Mouse (Mus musculus): ENCODE data around the gene Ehf. TPM values are rescaled to one million over a fixed set of nuclear protein-coding genes. Genes with fewer than 3 reads are reported as not detected.

Gene Ehf
- polyA plus RNA-seq (2014; fragmentation: Nextera tagmentation; extraction: Ambion mirVana): not detected in 2 replicates

- ATAC-seq (ENCODE audit: low FRiP score): no peak
- Histone ChIP-seq H3K4me3 (ENCODE audit: low read depth, low read length) (no peak within 1 kb of the TSS), H3K36me3 (ENCODE audit: control insufficient read depth, insufficient read depth, low read length) (no peaks in the 10 kb centered on the region), H3K4me1 (ENCODE audit: control insufficient read depth, insufficient read depth, low read length) (no peaks in the 10 kb centered on the region), H3K27ac (ENCODE audit: low read depth, low read length) (no peak within 1 kb of the TSS), H3K9me3 (ENCODE audit: control insufficient read depth, low read length) (no peaks in the 10 kb centered on the region), H3K4me2 (no peak within 1 kb of the TSS), H3K9ac (ENCODE audit: low read length) (no peak within 1 kb of the TSS), H3K27me3 (ENCODE audit: control insufficient read depth, insufficient read depth, low read length) (no peaks in the 10 kb centered on the region)
- WGBS: 64% methylated on average over 9 of the region's 9 CpGs
- DNase-seq (ENCODE audit: low spot score, missing footprints): no peak
Measured at GRCm38 (mm10) chr2:103303132-103303531, at the start of gene Ehf. Gene Ehf (minus strand): TSS chr2:103303278.

- peak; percentile 95 for DNase-seq (ENCODE audit: low spot score, missing footprints)
- no peaks in the 10 kb centered on the region for H3K36me3 ChIP-seq (ENCODE audit: control insufficient read depth, insufficient read depth, low read length)
- 13% methylated on average over 5 of the region's 5 CpGs for WGBS
- 0 out of 2 replicates have a peak, but pooled peaks cover 8% of the 10 kb centered on the region for H3K4me1 ChIP-seq (ENCODE audit: control insufficient read depth, insufficient read depth, low read length)
- no peak overlapping the region for H3K4me3 ChIP-seq (ENCODE audit: low read depth, low read length)
- H3K27ac ChIP-seq (ENCODE audit: low read depth, low read length): no peak overlapping the region
- peak overlapping the region; percentile 28 for H3K4me2 ChIP-seq
- no peaks in the 10 kb centered on the region for H3K27me3 ChIP-seq (ENCODE audit: control insufficient read depth, insufficient read depth, low read length)
- peak; percentile 73 for ATAC-seq (ENCODE audit: low FRiP score)
- no peaks in the 10 kb centered on the region for H3K9me3 ChIP-seq (ENCODE audit: control insufficient read depth, low read length)
- no peak overlapping the region for H3K9ac ChIP-seq (ENCODE audit: low read length)
Measured at GRCm38 (mm10) chr2:103347417-103347891, 44.4 kb upstream of the Ehf start.

- Histone ChIP-seq H3K9ac (ENCODE audit: low read length) (no peak overlapping the region), H3K4me1 (ENCODE audit: control insufficient read depth, insufficient read depth, low read length) (0 out of 2 replicates have a peak, but pooled peaks cover 8% of the 10 kb centered on the region), H3K36me3 (ENCODE audit: control insufficient read depth, insufficient read depth, low read length) (no peaks in the 10 kb centered on the region), H3K4me2 (no peak overlapping the region), H3K27me3 (ENCODE audit: control insufficient read depth, insufficient read depth, low read length) (no peaks in the 10 kb centered on the region), H3K9me3 (ENCODE audit: control insufficient read depth, low read length) (no peaks in the 10 kb centered on the region), H3K27ac (ENCODE audit: low read depth, low read length) (no peak overlapping the region), H3K4me3 (ENCODE audit: low read depth, low read length) (no peak overlapping the region)
- ATAC-seq (ENCODE audit: low FRiP score) (no peak), DNase-seq (ENCODE audit: low spot score, missing footprints) (no peak)
- WGBS: 76% methylated on average over 3 of the region's 3 CpGs
Measured at GRCm38 (mm10) chr2:103346751-103347289, 43.7 kb upstream of the Ehf start.

- WGBS: 90% methylated on average over 7 of the region's 7 CpGs
- DNase-seq (ENCODE audit: low spot score, missing footprints): no peak
- H3K36me3 ChIP-seq (ENCODE audit: control insufficient read depth, insufficient read depth, low read length): no peaks in the 10 kb centered on the region
Measured at GRCm38 (mm10) chr2:103343611-103344010, 40.5 kb upstream of the Ehf start.

GRCm38 (mm10) chr2:103342123-103342522 is 39.0 kb upstream of the Ehf start:
- ATAC-seq (ENCODE audit: low FRiP score) (no peak), DNase-seq (ENCODE audit: low spot score, missing footprints) (no peak)
- Histone ChIP-seq H3K4me3 (ENCODE audit: low read depth, low read length) (no peak overlapping the region), H3K4me1 (ENCODE audit: control insufficient read depth, insufficient read depth, low read length) (no peaks in the 10 kb centered on the region), H3K9ac (ENCODE audit: low read length) (no peak overlapping the region), H3K9me3 (ENCODE audit: control insufficient read depth, low read length) (no peaks in the 10 kb centered on the region), H3K36me3 (ENCODE audit: control insufficient read depth, insufficient read depth, low read length) (no peaks in the 10 kb centered on the region), H3K27me3 (ENCODE audit: control insufficient read depth, insufficient read depth, low read length) (no peaks in the 10 kb centered on the region), H3K27ac (ENCODE audit: low read depth, low read length) (no peak overlapping the region), H3K4me2 (no peak overlapping the region)
- WGBS: 85% methylated on average over 1 of the region's 1 CpGs

More at GRCm38 (mm10) chr2:103343611-103344010, 40.5 kb upstream of the Ehf start:
- H3K9me3 ChIP-seq (ENCODE audit: control insufficient read depth, low read length): no peaks in the 10 kb centered on the region
- no peak overlapping the region for H3K4me3 ChIP-seq (ENCODE audit: low read depth, low read length)
- ATAC-seq (ENCODE audit: low FRiP score): no peak
- H3K27ac ChIP-seq (ENCODE audit: low read depth, low read length): no peak overlapping the region
- H3K27me3 ChIP-seq (ENCODE audit: control insufficient read depth, insufficient read depth, low read length): no peaks in the 10 kb centered on the region
- H3K4me2 ChIP-seq: no peak overlapping the region
- no peak overlapping the region for H3K9ac ChIP-seq (ENCODE audit: low read length)
- 0 out of 2 replicates have a peak, but pooled peaks cover 7% of the 10 kb centered on the region for H3K4me1 ChIP-seq (ENCODE audit: control insufficient read depth, insufficient read depth, low read length)

- H3K27me3 ChIP-seq (ENCODE audit: control insufficient read depth, insufficient read depth, low read length): no peaks in the 10 kb centered on the region
- ATAC-seq (ENCODE audit: low FRiP score): no peak
- no peaks in the 10 kb centered on the region for H3K4me1 ChIP-seq (ENCODE audit: control insufficient read depth, insufficient read depth, low read length)
Measured at GRCm38 (mm10) chr2:103341375-103341971, 38.4 kb upstream of the Ehf start.

GRCm38 (mm10) chr2:103338706-103339105 is 35.6 kb upstream of the Ehf start:
- H3K4me1 ChIP-seq (ENCODE audit: control insufficient read depth, insufficient read depth, low read length): no peaks in the 10 kb centered on the region
- H3K36me3 ChIP-seq (ENCODE audit: control insufficient read depth, insufficient read depth, low read length): no peaks in the 10 kb centered on the region
- H3K27me3 ChIP-seq (ENCODE audit: control insufficient read depth, insufficient read depth, low read length): no peaks in the 10 kb centered on the region
- H3K9ac ChIP-seq (ENCODE audit: low read length): no peak overlapping the region
- H3K4me3 ChIP-seq (ENCODE audit: low read depth, low read length): no peak overlapping the region
- ATAC-seq (ENCODE audit: low FRiP score): no peak
- 87% methylated on average over 6 of the region's 6 CpGs for WGBS
- no peaks in the 10 kb centered on the region for H3K9me3 ChIP-seq (ENCODE audit: control insufficient read depth, low read length)
- no peak for DNase-seq (ENCODE audit: low spot score, missing footprints)
- no peak overlapping the region for H3K27ac ChIP-seq (ENCODE audit: low read depth, low read length)
- H3K4me2 ChIP-seq: no peak overlapping the region

More at GRCm38 (mm10) chr2:103341375-103341971, 38.4 kb upstream of the Ehf start:
- 93% methylated on average over 1 of the region's 1 CpGs for whole genome bisulfite sequencing
- no peak overlapping the region for H3K9ac ChIP-seq (ENCODE audit: low read length)
- H3K4me3 ChIP-seq (ENCODE audit: low read depth, low read length): no peak overlapping the region
- H3K27ac ChIP-seq (ENCODE audit: low read depth, low read length): no peak overlapping the region
- no peaks in the 10 kb centered on the region for H3K36me3 ChIP-seq (ENCODE audit: control insufficient read depth, insufficient read depth, low read length)
- no peak overlapping the region for H3K4me2 ChIP-seq
- DNase-seq (ENCODE audit: low spot score, missing footprints): no peak
- no peaks in the 10 kb centered on the region for H3K9me3 ChIP-seq (ENCODE audit: control insufficient read depth, low read length)

GRCm38 (mm10) chr2:103337370-103337769 is 34.3 kb upstream of the Ehf start:
- Histone ChIP-seq H3K27ac (ENCODE audit: low read depth, low read length) (no peak overlapping the region), H3K4me1 (ENCODE audit: control insufficient read depth, insufficient read depth, low read length) (no peaks in the 10 kb centered on the region), H3K9ac (ENCODE audit: low read length) (no peak overlapping the region), H3K4me2 (no peak overlapping the region), H3K4me3 (ENCODE audit: low read depth, low read length) (no peak overlapping the region), H3K9me3 (ENCODE audit: control insufficient read depth, low read length) (no peaks in the 10 kb centered on the region), H3K36me3 (ENCODE audit: control insufficient read depth, insufficient read depth, low read length) (no peaks in the 10 kb centered on the region), H3K27me3 (ENCODE audit: control insufficient read depth, insufficient read depth, low read length) (no peaks in the 10 kb centered on the region)
- 78% methylated on average over 3 of the region's 3 CpGs for WGBS
- ATAC-seq (ENCODE audit: low FRiP score) (no peak), DNase-seq (ENCODE audit: low spot score, missing footprints) (no peak)

- 84% methylated on average over 11 of the region's 11 CpGs for WGBS
- no peak for DNase-seq (ENCODE audit: low spot score, missing footprints)
- Histone ChIP-seq H3K27ac (ENCODE audit: low read depth, low read length) (no peak overlapping the region), H3K4me2 (no peak overlapping the region), H3K4me3 (ENCODE audit: low read depth, low read length) (no peak overlapping the region), H3K9ac (ENCODE audit: low read length) (no peak overlapping the region), H3K36me3 (ENCODE audit: control insufficient read depth, insufficient read depth, low read length) (no peaks in the 10 kb centered on the region), H3K9me3 (ENCODE audit: control insufficient read depth, low read length) (no peaks in the 10 kb centered on the region), H3K27me3 (ENCODE audit: control insufficient read depth, insufficient read depth, low read length) (no peaks in the 10 kb centered on the region), H3K4me1 (ENCODE audit: control insufficient read depth, insufficient read depth, low read length) (no peaks in the 10 kb centered on the region)
- no peak for ATAC-seq (ENCODE audit: low FRiP score)
Measured at GRCm38 (mm10) chr2:103336621-103337020, 33.5 kb upstream of the Ehf start.

Measured in midbrain, embryonic 11.5 days (tissue).